Mouse (Mus musculus): ENCODE measurements around the gene Macrod2.

Gene Macrod2

GRCm38 (mm10) chr2:141698320-141698719 is 1303.2 kb downstream of the Macrod2 start:
- DNase-seq (ENCODE audit: low spot score) = no peak

DNA sequence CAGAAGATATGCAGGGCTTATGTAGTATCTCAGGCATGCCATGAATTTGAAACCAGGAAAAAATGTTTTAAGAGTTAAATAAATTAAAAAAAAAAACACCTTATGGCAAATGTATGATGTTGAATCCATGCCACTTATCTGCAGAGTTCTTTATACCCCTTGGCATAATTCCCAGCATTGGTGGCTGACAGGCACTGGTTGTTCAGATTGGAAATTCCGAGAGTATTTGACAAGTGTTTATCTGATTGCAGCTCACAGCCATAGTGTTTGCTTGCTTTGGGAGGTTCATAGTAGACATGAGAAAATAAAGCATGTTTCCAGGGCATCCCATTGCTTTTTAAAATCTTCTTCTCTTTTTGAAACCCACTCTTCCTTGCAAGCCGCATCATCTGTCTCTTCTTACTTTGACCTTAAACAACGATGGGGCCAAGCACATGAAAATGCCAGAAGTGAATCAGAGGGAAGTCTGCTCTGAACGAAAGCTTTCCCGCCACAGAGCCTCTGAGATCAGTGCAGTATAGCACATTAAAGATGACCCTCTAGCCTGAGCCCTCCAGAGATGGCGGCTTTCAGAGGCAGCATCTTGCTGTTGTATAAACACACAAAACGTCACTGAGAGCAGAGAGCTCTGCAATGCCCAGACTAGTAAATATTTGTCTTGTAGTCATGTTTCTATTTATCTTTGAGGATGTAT is 1305.8 kb downstream of the Macrod2 start:
- no peak for DNase-seq (ENCODE audit: low spot score)

DNA sequence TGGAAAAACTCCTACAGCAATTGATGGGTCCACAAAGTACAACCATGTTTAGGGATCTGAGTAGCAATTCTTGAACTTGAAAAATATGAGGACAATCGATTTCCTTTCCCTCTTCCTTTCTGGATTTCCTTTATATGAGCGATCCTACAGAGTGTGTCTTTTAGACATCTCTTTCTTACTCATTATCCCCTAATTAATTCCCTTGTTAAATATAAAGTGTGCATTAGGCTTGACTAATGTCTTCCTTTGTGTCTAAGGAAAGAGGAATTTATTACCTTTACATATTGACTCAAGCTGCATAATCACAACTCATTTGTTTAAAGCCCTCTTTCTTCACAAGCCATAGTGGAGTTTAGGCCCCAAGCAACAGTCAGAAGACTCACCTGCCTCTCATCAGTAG is 1316.7 kb downstream of the Macrod2 start:
- DNase-seq (ENCODE audit: low spot score) = no peak

- DNase-seq (ENCODE audit: low spot score) = no peak
Measured at GRCm38 (mm10) chr2:141712265-141712664, 1317.2 kb downstream of the Macrod2 start.

GRCm38 (mm10) chr2:141715061-141715460 is 1320.0 kb downstream of the Macrod2 start:
- no peak for DNase-seq (ENCODE audit: low spot score)

DNA sequence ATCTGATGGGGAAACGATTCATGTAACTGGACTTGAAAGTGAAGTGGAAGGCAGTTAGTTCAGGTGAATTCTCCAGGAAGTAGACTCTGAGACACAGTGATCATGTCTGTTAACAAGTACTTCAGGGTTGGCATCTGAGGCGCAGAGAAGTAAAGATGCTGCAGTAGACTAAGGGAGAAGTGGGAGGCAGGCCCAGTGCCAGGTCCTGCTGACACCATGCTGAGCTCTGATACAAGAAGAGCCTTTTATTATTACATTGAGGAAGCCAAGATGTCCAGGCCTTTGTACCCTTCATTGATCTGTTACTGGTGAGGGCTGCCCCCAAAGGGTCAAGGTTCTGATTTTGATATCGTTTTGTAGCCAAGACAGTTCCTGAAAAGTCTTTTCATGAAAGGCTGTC is 1327.4 kb downstream of the Macrod2 start:
- no peak for DNase-seq (ENCODE audit: low spot score)

DNA sequence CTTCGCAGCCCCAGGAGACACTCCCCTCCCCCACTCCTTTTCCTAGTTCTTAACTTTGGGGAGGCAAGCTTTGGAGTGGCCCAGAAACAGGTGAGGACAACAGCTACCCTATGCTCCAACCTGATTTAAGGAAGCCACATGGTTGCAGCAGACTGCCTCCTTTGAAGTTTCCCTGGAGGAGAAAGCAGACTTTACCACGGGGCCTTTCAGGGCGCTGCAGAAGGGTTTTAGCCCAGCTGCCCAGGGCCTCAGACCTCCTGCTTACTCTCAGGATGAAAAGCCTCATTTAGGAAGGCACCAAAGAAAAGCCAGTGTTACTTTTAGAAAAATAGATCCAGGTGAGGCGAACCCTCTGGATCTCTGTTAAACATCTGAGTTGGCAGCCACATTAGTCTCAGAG is 1333.9 kb downstream of the Macrod2 start:
- no peak for DNase-seq (ENCODE audit: low spot score)

GRCm38 (mm10) chr2:141736685-141737456 is 1341.8 kb downstream of the Macrod2 start:
- DNase-seq (ENCODE audit: low spot score) = peak; percentile 9

- no peak for DNase-seq (ENCODE audit: low spot score)
Measured at GRCm38 (mm10) chr2:141738702-141739101, 1343.6 kb downstream of the Macrod2 start.

DNA sequence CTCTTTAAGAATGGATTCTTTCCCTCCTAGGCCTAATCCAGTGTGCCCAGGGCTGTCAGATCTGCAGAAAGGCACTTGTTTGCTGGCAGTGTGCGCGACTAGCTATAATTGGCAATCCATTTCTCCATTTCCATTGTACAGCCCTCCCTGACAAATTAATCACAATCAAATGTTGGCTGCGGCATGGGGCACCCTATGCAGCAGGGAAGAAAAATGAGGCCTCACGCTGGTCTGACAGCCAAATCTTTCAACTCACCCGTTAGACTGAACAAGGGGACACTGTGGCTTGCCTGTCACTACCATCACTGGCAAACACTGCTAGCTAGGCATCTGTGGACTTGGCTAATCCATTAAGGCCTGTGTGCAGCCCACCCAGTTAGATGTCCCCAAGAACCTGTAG is 1345.2 kb downstream of the Macrod2 start:
- DNase-seq (ENCODE audit: low spot score) = no peak

DNA sequence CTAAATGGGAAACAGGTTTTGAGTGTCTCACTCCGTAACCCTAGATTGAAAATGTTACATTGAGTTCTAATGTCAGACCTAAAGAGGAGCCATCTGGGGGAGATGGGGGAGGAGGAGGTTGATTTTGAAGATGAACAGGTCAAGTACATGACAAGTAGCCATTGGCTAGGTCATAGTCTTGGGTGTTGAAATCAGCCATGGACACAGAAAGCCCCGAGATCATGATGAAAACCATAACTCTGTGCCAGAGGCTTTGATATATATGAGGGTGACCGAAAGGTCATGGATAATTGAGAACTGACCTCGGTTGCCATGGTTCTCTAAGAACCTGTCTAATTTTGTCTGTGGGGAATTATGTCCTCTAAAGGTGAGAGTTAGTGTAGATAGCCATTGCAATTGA is 1405.1 kb downstream of the Macrod2 start:
- no peak for DNase-seq (ENCODE audit: low spot score)

GRCm38 (mm10) chr2:141800909-141801308 is 1405.8 kb downstream of the Macrod2 start:
- DNase-seq (ENCODE audit: low spot score) = no peak

DNA sequence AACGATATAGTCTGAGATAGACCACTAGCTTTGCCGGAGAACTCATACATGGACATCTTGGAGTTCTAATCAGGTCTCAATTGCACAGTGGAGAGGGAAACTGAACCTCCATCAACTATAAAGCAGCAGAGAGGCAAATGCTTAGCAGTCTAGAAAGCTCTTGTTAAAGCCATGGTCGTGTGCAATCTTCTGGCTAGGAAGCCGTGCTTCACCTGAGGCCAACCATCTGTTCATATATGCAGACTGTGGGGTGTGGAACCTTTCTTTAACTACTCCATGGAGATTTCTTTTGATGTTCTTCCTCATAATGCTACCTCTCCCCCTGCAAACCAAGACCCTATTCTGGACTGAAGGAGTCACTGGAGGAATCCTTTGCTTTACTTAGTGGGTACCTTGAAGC is 1421.2 kb downstream of the Macrod2 start:
- no peak for DNase-seq (ENCODE audit: low spot score)

GRCm38 (mm10) chr2:141817546-141818180 is 1422.6 kb downstream of the Macrod2 start:
- DNase-seq (ENCODE audit: low spot score) = no peak

- DNase-seq (ENCODE audit: low spot score) = no peak
Measured at GRCm38 (mm10) chr2:141820795-141821194, 1425.7 kb downstream of the Macrod2 start.

- DNase-seq (ENCODE audit: low spot score) = no peak
Measured at GRCm38 (mm10) chr2:141825606-141826495, 1430.7 kb downstream of the Macrod2 start.

GRCm38 (mm10) chr2:141830496-141830895 is 1435.4 kb downstream of the Macrod2 start:
- DNase-seq (ENCODE audit: low spot score) = no peak

DNA sequence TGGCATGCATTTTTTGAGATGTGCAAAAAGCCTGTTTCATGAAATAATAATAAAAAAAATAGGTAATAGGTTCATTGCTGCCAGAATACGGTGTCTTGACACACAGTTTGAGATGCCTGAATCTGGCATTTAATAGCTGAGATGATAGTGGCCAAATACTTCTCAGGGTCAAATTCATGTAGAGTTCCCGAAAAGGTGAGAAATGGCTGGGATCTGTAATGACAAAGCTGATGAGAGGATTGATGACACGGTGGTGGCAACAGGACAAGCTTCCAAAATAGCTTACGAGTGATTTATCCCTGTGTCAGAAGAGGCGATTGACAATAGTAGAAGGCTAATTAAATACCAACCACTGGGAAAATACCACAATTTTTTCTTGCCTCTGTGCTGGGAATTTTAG is 1436.4 kb downstream of the Macrod2 start:
- no peak for DNase-seq (ENCODE audit: low spot score)

DNA sequence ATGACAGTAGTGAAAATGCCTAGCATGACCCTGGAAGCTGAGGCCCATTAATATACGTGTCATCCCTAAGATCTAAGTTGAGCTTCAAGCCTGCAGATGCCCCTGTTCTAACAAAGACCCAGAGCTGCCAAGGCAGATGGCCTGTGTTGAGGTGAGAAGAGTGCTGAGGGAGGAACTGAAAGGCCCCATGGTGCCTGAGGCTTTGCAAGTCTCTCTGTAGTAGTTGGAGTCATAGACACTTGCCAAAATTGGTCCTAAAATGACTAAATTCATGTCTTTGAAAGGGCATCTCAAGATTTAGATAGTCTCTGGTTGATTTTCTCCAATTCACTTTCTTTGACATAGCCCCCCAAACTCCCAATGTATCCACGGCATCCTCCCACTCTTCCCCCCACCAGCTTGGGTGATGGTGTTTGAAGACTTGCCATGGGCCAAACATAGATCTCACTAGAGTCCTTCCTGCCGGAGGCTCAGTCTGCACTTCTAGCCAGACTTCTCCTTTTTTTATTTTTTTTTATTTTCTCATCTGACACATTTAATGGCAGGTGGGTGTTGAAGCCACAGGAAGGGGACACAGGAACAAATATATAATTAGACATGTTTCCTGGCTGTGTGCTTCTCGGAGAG is 1439.2 kb downstream of the Macrod2 start:
- DNase-seq (ENCODE audit: low spot score) = no peak

GRCm38 (mm10) chr2:141844408-141845175 is 1449.5 kb downstream of the Macrod2 start:
- peak; percentile 38 for DNase-seq (ENCODE audit: low spot score)

- DNase-seq (ENCODE audit: low spot score) = no peak
Measured at GRCm38 (mm10) chr2:141859220-141859619, 1464.1 kb downstream of the Macrod2 start.

Data from left cerebral cortex, adult 11 months (tissue).